Mouse (Mus musculus) cerebral cortex, adult 2 months (tissue): ENCODE results near the gene Tigd3.

Source experiments
- WGBS: fragments of 180-500 bp; shearing (Covaris S2); methylation state at CpG from one replicate; pipeline ENCODE4 v1.1.7; 2018; 5-methylcytosine and 5-hydroxymethylcytosine counted together

Tigd3 gene

DNA sequence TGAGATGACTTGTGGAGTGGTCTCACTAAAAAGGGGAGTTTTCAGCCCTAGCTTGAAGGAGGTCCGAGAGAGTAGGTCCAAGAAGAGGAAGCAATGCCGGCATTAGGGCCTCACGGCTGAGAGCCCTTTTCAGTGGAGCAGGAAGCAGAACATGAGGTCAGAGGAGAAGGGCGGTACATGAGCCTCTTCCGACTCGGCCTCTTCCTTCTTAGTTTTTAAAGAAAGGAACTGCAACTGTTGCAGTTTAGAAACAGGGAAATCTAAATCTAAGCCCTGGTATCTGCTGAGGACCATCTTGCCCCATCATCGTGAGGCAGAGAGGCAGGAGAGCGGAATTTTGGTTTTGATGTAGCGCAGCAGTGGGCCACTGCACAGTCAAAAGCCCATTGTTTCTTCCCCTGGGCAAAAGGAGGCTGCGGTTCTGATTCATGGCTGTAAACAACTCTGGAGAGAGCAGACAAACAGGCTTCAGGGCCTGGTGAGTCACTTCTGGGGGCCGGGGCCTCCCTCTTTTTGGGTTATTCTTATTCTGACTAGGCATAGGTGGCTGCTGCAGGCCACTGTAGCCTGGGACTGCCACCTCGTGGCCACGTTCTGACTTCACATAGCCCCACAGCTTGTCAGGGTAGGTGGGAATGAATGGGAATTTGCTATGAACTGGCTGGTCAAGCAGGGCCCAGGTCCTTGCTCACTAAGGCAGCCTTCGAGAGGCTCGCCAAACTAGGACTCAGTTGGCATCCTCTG is 16.2 kb downstream of the Tigd3 start, which contains the start of gene Slc25a45:
Slc25a45 (plus strand) TSS at position 191 of the 744 bp plus-strand sequence.
- WGBS, result 34% methylated on average over 15 of the region's 15 CpGs

DNA sequence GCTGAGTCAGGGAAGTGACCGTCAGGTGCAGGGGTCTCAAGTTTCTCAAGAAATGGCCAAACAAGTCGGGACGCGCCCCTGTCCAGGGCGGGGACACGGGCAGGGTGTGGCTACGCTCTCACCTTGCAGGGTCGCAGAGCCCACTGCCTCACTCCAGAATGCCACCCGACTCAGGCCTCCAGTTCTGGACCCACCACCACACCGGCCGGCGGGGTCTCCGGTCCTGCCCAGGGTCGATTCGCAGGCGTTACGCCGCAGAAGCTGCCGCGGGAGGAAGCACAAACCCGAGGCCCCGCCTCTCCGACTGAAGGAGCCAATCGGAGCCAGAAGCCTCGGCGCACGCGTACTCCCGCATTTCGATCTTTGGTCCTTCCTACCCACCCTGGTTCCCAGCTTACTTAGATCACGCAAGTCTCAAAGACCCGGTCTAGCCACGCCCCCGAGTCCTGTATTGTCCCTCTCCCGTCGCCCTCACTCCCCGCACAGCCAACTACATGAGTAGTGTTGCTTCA is 18.9 kb downstream of the Tigd3 start, which contains the start of gene Frmd8:
Frmd8 (minus strand) TSS at position 306 of the 512 bp plus-strand sequence.
- 0% methylated on average over 37 of the region's 37 CpGs for WGBS

DNA sequence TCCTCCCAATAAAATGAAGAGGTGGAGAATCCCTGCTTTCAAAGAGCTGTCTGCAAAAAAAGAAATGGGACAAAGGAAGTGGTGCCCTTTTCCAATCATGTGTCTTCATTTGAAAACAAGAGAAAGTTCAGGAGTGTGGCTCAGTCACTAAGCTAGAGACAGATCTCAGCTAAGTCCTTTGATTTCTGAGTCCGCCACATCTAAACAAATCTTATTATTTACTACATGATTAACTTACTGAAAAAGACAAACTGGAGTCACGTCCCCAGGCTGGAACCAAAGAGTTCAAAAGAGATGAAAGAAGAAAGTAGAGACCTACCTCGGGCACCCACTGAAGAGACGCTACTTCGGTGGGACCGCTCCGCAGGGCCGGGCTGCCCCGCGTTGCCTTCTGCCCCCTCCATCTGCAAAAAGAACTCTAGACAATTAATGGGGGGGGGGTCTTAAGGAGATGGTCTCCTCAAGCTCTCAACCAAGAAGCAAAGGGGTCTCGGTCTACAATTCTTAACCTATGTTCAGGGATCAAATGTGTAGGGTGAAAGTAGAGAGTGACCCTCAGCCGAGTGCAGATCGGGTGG is 19.5 kb downstream of the Tigd3 start:
- 6% methylated on average over 13 of the region's 13 CpGs for WGBS

DNA sequence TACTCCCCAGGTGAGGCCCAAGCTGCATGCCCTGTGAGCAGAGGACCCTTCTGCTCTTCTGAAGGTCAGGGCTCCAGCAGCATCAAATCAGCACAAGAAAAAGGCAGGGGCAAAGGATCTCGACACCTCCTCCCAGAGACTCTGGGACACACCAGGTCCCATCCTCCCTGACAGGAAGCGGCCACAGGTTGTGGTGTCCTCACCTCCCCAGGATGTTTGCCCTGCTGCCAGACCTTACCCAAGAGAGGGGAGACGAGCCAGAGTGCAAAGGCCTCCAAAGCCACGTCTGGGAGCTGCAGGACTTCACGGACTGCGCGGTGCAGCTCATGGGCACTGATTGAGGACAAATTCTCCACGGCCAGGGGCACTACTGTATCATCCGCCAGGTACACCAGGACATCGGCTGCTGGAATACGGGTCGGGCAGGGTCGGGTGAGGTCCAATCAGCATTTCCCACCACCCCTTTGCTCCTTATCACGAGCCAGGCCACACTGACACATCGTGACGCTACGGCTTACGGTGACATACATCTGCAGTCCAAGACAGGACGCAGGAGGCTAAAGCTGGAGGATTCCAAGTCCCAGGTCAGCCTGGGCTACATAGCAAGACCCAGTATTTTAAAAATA is 20.9 kb downstream of the Tigd3 start:
- WGBS, result 89% methylated on average over 19 of the region's 19 CpGs

DNA sequence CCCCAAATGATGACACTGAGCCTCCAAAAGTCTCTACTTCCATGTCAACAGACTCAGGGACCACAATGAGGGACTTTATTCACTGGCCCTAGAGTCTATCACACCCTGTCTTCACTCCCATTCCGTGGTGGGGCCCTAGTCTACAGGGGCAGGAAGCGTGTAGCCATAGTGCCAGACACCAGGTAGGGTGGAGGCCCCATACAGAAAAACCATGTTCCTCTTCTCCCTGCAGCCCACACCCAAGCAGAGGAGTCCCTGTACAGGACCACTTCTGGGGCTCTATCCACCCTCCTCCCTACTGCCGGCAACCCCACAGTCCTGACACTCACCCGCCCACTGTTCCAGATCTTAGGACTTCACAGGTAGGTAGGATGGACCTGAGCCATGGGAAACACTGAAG is 21.4 kb downstream of the Tigd3 start:
- 77% methylated on average over 4 of the region's 4 CpGs for whole genome bisulfite sequencing

DNA sequence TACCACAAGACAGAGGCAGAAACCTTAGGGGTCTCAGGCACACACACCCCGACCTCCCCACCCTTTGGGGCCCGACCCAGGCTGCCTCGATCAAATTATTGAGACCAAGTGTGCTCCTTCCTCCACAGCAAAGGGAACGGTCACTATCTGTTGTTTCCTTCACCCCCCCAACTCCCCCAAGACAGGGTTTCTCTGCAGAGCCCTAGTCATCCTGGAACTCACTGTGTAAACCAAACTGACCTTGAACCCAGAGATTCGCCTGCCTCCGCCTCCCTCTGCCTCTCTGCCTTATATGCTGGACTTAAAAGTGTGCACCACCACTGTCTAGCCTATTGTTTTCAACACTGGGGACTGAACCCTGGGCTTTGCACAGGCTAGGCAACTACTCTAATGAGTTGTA is 22.3 kb downstream of the Tigd3 start:
- WGBS, result 61% methylated on average over 6 of the region's 6 CpGs

DNA sequence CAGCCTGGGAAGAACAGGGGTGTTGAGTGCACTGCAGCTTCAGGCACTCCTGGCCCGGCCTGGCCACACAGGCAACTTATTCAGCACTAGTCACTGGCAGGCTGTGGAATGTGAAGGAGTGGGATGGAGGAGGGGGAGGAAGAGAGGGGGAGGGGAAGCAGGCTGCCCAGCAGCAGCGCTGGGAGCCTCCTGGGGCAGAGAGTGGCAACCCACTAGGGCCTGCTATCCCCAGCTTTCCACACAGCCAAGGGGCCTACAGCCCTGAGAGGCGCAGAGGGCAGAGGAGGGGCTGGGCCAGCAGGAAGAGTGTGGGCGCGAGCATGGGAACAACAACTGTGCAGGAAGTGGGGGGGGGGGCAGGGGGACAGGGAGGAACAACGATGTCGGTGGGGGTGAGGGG is 22.7 kb downstream of the Tigd3 start:
- WGBS, result 34% methylated on average over 7 of the region's 7 CpGs

GRCm38 (mm10) chr19:5868096-5868495 is 25.9 kb downstream of the Tigd3 start:
- WGBS, result 92% methylated on average over 6 of the region's 6 CpGs

GRCm38 (mm10) chr19:5864710-5865398 is 29.1 kb downstream of the Tigd3 start:
- WGBS, result 92% methylated on average over 20 of the region's 20 CpGs

DNA sequence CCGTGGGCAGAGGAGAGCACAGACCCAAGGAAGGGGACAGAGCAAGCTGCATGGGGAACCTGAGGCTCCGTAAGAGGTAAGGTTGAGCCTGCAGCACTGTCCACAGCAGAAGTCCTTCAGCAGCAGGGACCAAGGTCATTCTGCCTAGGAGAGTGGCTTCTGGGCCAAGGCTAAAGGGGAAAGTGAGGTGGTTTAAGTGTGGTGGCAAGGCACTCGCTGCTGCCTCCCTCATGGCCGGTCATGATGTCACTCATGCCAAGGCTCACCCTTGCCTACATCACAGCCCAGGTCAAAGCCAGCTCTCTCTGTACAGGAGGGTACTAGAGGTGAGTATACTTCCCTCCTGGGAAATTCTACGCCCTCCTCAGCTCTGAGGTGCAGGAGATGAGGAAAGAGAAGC is 30.2 kb downstream of the Tigd3 start:
- 100% methylated on average over 5 of the region's 5 CpGs for WGBS

- 91% methylated on average over 14 of the region's 14 CpGs for WGBS
Observed at GRCm38 (mm10) chr19:5862335-5863085, 31.4 kb downstream of the Tigd3 start.

GRCm38 (mm10) chr19:5856604-5857003 is 37.3 kb downstream of the Tigd3 start:
- 68% methylated on average over 9 of the region's 9 CpGs for WGBS

DNA sequence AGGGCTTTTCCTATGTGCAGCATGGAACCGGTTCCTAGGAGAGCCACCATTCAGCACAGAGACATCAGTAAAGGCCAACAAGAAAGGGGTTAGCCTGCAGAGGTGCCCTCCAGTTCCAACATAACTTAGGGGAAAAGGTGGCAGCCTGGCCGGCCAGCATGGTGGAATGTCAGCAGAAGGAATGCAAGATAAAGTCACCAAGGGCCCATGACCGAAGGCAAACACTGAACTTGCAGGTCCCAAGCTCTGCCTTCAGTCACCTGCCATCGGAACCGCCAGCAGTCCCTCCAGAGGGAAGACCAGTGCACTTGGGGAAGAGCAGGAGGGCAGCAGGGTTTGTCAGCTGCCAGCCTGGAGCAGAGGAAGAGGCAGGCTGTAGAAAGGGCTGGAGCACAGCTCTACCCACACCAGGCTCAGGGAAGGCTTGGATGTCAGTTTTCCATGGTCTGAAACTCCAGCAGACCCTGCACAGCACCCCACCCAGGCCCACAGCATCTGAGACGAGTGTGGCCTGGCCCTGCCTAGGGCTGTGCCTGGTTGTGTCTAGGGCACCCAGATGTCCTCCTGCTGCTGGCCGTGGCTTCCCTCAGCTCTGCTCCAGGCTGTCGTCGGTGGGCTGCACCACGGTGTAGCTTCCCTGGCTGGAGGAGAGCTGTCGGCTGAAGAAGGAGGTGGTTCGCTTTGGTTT is 41.8 kb downstream of the Tigd3 start:
- WGBS, result 85% methylated on average over 12 of the region's 12 CpGs

GRCm38 (mm10) chr19:5851481-5851971 is 42.4 kb downstream of the Tigd3 start:
- 66% methylated on average over 5 of the region's 5 CpGs for WGBS

GRCm38 (mm10) chr19:5850860-5851259 is 43.1 kb downstream of the Tigd3 start:
- WGBS, result 79% methylated on average over 3 of the region's 3 CpGs

- WGBS, result 23% methylated on average over 11 of the region's 11 CpGs
Observed at GRCm38 (mm10) chr19:5849843-5850527, 44.0 kb downstream of the Tigd3 start.

- WGBS, result 34% methylated on average over 13 of the region's 13 CpGs
Observed at GRCm38 (mm10) chr19:5848826-5849672, 44.9 kb downstream of the Tigd3 start.

DNA sequence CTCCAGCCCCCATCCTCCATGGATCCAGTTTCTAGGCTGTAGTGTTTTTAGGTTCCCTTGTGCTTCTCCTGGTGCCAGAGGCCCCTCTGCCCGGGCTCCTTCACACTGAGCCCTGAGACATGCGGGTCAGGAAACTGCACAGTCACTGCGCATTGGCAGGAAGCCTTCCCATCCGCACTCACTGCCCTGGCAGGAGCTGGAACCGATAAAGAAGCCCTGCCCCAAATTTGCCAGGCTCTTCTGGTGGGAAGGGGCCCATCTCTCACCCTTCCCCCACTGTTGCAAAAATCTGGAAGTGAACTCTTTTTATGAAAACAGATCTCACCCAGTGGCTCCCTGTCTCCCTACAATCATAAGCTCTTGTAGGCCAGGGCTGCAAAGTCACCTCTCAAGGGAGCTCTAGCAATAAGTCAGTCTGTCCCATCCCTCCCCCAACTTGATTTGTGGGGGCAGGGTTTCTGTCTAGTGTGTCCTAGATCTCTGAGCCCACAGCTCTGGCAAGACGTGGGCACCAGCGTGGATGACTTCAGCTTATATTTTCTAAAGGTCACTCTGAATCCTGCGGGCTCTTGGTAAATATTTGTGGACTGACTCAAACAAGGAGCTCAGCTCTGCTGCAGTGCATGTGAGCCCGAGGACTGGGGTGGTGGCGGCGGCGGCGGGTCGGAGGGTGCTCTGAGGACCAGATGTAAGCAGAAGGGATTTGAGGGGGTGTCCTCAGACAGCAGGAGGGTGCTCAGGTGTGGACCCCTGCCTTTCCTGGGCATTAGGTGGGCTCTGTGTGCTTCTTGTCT is 45.7 kb downstream of the Tigd3 start:
- WGBS, result 16% methylated on average over 14 of the region's 14 CpGs
